Mouse (Mus musculus): ENCODE data around the gene Exoc6b.

DNA sequence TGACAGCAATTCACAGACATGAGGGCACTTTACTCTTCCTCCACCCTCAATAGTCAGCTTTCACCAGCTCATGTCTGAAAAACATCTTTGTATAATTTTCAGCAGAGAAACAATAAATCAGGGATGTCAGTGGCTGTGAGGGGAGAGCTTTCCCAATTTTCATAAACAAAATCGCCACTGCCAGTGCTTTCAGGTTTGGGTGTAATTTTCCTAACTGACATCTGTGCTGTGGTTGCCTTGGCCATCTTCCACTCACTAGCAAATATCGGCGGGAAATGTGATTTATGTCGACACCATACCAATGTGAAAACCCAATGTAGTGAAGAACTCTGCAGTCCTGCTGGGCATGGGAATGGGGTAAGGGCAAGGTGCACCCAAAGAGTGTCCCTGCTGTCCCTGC, 360.7 kb downstream of the Exoc6b start:
- no peak for TF ChIP-seq POLR2A (IDR thresholded peaks at IDR 0.05; ENCODE audit: borderline replicate concordance, control insufficient read depth, low read depth, low read length)
- no peak for TF ChIP-seq CTCF (IDR thresholded peaks at IDR 0.05; ENCODE audit: control insufficient read depth, insufficient read depth, low read length)

Measured in bone marrow, adult 2 months (tissue).